Mouse (Mus musculus) cerebellum, adult 2 months (tissue): ENCODE data around the gene Edc3.

Experiments used
- CTCF ChIP-seq: fragments of 200-500 bp; IDR thresholded peaks from 2 replicates; pipeline ENCODE4 v1.5.1; 2011; ENCODE audit warnings: low read depth, mild to moderate bottlenecking, control low read depth, low read length, moderate library complexity, borderline replicate concordance; ENCODE audit not compliant: insufficient read depth
- POLR2A ChIP-seq: fragments of 200-500 bp; IDR thresholded peaks from 2 replicates; pipeline ENCODE4 v1.6.1; 2011; ENCODE audit warnings: low read length, control low read depth, borderline replicate concordance; ENCODE audit not compliant: insufficient read depth

- no peak for TF ChIP-seq POLR2A
- peak; percentile 94 for TF ChIP-seq CTCF
Measured at GRCm38 (mm10) chr9:57759289-57759688, 50.9 kb downstream of the Edc3 start.
